Mouse (Mus musculus): ENCODE measurements around the gene Ccdc159.

- TF ChIP-seq ZC3H11A (IDR thresholded peaks at IDR 0.05; ENCODE audit: borderline replicate concordance, low read depth, low read length) (no peak), MAFK (IDR thresholded peaks at IDR 0.05; ENCODE audit: insufficient read depth, low read depth, low read length) (no peak)
These were observed 11.1 kb downstream of the Ccdc159 start for GRCm38 (mm10) chr9:21938234-21938855.
